Mouse (Mus musculus) ES-Bruce4 (cell line): ENCODE results near the gene Tmem125.

Source experiments
- CTCF ChIP-seq: IDR thresholded peaks from one replicate; pipeline ENCODE4 v1.8.1; 2011; ENCODE audit warnings: low read depth, low read length
- POLR2A ChIP-seq: IDR thresholded peaks from one replicate; pipeline ENCODE4 v1.8.1; 2011; ENCODE audit warnings: low read length; ENCODE audit not compliant: insufficient read depth

- TF ChIP-seq CTCF (no peak), POLR2A (no peak)
Measured at GRCm38 (mm10) chr4:118564926-118565279, 21.1 kb upstream of the Tmem125 start.
